Mouse (Mus musculus) hindbrain, embryonic 15.5 days (tissue): ENCODE measurements around the gene Atp5d. TPM values are rescaled to one million over a fixed set of nuclear protein-coding genes. Genes with fewer than 3 reads are reported as not detected.

Source experiments
- ATAC-seq: fragments of 200-750 bp; cut with Nextera tagmentation; 2 replicates; pipeline ENCODE4 v1.8.0; 2017; ENCODE audit warnings: low read depth, moderate number of reproducible peaks, moderate TSS enrichment; ENCODE audit not compliant: low FRiP score
- H3K27ac ChIP-seq: fragments of 300-500 bp; sonication (generic); replicated peaks from 2 replicates; pipeline ENCODE4 v1.5.1; 2015; ENCODE audit warnings: mild to moderate bottlenecking, inconsistent platforms
- H3K27me3 ChIP-seq: fragments of 300-500 bp; sonication (generic); 2 replicates; pipeline ENCODE4 v1.6.1; 2015; ENCODE audit warnings: control low read depth, inconsistent platforms
- H3K36me3 ChIP-seq: fragments of 300-500 bp; sonication (generic); 2 replicates; pipeline ENCODE4 v1.6.1; 2015; ENCODE audit warnings: control low read depth, inconsistent platforms
- H3K4me1 ChIP-seq: fragments of 300-500 bp; sonication (generic); replicated peaks from 2 replicates; pipeline ENCODE4 v1.6.1; 2015; ENCODE audit warnings: control low read depth, inconsistent platforms
- H3K4me2 ChIP-seq: fragments of 300-500 bp; sonication (generic); 2 replicates; pipeline ENCODE4 v1.6.1; 2015; ENCODE audit warnings: moderate library complexity, mild to moderate bottlenecking, inconsistent platforms
- H3K4me3 ChIP-seq: fragments of 300-500 bp; sonication (generic); 2 replicates; pipeline ENCODE4 v1.5.1; 2015; ENCODE audit warnings: mild to moderate bottlenecking, inconsistent platforms
- H3K9ac ChIP-seq: fragments of 300-500 bp; sonication (generic); 2 replicates; pipeline ENCODE4 v1.6.1; 2015; ENCODE audit warnings: inconsistent platforms
- H3K9me3 ChIP-seq: fragments of 300-500 bp; sonication (generic); 2 replicates; pipeline ENCODE4 v1.6.1; 2016; ENCODE audit warnings: control low read depth, inconsistent platforms
- WGBS: fragments of 180-500 bp; shearing (Covaris S2); methylation state at CpG from one replicate; pipeline ENCODE4 v1.1.7; 2015; 5-methylcytosine and 5-hydroxymethylcytosine counted together
- polyA plus RNA-seq: library from polyadenylated mRNA; unstranded; fragments of >200 nt; fragmentation: Nextera tagmentation; extraction: Ambion mirVana; gene quantifications from 2 replicates; pipeline ENCODE4 v1.2.1, GENCODE M21; 2015

Atp5d gene
- polyA plus RNA-seq, 1 experiment from 2014 or later = 517 TPM

DNA sequence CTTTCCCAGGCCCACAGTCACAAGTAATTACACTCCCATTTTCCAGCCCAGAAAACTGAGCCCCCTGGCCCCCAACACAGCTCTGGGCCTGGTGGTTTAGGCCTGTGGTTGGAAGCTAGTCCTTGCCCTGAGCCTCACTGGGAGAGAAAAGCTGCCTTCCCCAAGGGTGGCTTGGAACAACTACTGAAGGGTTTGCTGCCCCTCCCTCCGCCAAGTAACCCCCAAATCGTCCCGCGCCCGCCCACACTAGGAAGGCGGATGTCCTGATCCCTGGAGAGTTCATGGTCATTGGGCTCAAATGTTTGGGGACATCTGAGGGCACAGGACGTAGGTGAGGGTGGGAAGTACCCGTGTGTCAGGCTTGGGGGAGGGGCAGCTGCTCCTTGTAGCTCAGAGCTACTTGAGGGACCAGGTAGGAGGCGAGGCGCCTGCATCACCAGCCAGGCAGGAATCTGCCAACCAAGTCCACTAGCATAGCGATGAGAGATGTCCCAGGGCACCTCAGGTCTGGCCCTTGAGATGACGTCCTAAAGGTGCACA, 20.7 kb downstream of the Atp5d start:
- Histone ChIP-seq H3K36me3 (peaks cover 36% of the 10 kb centered on the region), H3K4me2 (peak overlapping the region; percentile 72), H3K4me3 (peak overlapping the region; percentile 45), H3K27ac (peak overlapping the region; percentile 90), H3K27me3 (no peaks in the 10 kb centered on the region), H3K9me3 (no peaks in the 10 kb centered on the region), H3K4me1 (peaks cover 74% of the 10 kb centered on the region), H3K9ac (peak overlapping the region; percentile 45)
- WGBS = 10% methylated on average over 12 of the region's 12 CpGs
- peak; percentile 0; the same call in 1 of the 2 replicates for ATAC-seq

DNA sequence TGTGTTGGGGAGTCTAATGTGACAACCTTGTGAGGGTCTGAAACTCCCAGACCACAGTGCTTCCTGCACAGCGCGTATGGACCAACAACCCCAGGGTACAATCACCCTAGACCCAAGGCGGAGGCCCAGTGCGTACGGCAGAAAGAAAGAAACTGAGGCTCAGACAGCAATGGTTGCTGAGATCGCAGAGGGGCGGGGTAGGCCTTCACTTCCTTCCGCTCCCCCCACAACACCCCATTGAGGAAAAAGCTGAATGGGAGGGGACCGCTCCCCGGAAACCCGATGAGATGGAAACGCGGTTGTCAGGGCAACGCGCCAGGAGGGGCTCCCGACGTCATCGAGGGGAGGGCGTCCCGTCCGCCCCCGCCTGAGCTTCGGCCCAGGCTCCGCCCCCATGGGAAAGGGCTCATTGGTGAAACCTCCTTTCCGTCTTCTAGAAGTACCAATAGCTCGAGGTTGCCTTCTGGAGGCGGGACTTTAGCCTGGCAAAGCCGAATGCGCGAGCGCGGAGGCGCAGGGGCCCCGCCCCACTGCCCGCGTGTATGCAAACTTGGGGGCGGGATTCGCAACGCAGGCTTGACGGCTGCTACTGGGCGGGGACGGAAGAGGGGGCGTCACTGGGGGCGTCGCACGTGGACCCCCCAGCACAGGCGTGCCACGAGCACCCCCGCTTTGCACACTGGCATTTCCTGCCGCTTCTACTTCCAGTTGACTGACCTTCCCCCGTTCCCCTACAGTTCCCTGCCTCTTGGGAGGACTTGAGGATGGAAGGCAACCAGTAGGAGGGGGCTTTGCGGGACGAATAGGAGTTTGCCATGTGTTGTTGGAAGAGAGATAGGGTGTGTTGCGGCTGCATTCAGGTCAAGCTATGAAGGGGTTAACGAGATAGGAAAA, 21.4 kb downstream of the Atp5d start:
- Histone ChIP-seq H3K9me3 (no peaks in the 10 kb centered on the region), H3K9ac (peak overlapping the region; percentile 45), H3K27me3 (no peaks in the 10 kb centered on the region), H3K27ac (peak overlapping the region; percentile 90), H3K4me2 (peak overlapping the region; percentile 72), H3K4me1 (peaks cover 76% of the 10 kb centered on the region), H3K36me3 (peaks cover 28% of the 10 kb centered on the region), H3K4me3 (peak overlapping the region; percentile 45)
- peak; percentile 88 for ATAC-seq
- under 1% methylated on average over 54 of the region's 55 CpGs for WGBS

DNA sequence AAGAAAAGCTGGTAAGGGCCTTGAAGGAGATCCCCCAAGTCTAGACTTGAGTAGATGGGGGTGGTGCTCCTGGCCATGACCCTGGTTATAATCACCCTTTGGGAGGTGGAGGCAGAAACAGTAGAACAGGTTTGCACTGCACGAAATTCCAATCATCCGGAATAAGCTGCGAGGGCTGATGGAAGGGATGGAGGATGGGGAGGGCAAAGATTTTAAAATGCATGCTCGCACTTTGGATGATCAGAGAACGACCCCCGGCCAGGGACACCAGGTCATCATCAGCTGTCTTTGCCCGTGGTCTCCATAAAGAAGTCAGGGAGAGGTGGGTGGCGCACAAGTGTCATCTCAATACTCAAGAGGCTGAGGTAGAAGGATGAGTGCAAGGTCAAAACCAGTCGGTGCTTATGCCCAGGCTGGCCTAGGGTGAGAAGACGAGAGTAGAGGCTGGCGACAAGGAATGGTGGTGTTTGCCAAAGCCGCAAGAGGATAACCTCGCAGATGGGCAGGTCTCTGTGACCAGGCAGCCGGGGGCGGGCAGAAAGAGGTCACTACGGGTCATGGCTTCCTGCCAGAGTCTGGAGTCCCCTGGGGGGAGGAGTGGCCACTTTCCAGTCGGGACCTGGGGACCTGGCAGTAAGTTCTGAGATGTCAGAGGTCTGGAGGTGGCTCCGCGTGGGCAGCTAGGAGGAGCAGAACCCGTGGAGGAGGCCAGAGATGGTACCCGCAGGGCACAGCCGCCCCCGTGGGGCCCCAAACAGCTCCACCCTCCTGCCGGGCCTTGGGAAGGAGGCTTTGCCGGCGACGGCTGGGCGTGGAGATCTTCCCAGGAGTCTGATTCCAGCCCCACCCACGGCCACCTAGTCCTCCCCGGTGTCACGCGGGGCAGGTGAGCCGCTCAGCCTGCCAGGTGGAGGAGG, 22.3 kb downstream of the Atp5d start:
- peak overlapping the region; percentile 90 for H3K27ac ChIP-seq
- H3K4me1 ChIP-seq = peaks cover 74% of the 10 kb centered on the region
- no peaks in the 10 kb centered on the region for H3K27me3 ChIP-seq
- WGBS = 2% methylated on average over 33 of the region's 33 CpGs
- H3K9ac ChIP-seq = no peak overlapping the region
- H3K9me3 ChIP-seq = no peaks in the 10 kb centered on the region
- ATAC-seq = no peak
- peaks cover 19% of the 10 kb centered on the region for H3K36me3 ChIP-seq
- peak overlapping the region; percentile 45 for H3K4me3 ChIP-seq
- peak overlapping the region; percentile 72 for H3K4me2 ChIP-seq

DNA sequence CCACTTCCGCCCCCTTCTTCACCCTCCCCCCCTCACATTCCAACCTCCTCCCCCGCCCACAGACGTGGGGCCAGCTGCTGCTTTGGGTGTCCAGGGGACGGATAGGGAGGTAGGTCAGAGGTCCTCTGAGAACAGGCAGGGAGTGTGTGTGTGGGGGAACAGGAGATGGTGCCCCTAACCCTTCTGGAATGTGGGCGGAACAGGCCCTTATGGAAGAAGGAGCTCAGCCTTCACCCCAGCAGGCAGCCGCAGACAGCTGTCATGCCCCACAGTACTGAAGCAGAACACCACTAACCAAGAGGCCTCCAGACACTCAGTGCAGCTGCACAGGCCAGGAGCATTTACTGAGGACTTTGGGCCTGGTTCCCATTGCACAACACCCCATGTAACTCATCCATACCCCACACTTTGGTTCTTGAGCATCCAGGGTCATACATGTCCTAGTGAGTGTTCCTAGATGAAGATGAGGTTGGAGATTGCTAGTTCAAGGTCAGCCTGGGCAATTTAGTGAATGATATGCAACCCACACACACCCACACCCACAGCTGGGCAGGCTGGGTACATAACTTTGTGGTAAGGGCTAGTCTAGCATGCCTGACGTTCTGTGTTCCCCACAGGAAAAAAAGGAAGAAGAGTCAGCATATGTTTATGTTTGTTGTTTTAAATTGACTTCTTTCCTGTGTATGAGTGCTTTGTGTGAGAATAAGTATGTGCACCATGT, 23.2 kb downstream of the Atp5d start:
- no peak for ATAC-seq

DNA sequence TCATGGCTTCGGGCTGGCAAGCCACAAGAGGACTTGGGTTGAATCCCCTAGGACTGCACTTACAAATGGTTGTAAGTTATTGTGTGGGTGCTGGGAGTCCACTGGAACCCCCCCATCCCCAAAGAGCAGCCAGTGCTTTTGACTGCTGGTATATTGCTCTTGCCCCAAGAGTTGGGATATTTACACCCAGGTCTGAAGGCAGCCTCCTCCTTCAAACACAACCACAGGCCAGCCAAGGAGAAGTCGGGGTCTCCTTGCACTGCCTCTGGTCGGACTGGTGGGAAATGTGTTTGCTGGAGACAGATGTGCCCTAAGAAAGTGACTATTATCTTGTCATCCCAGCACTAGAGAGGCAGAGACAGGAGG, 23.8 kb downstream of the Atp5d start:
- H3K4me2 ChIP-seq = no peak overlapping the region
- ATAC-seq = no peak
- peak overlapping the region; percentile 40; the same call in 1 of the 2 replicates for H3K27ac ChIP-seq
- H3K4me1 ChIP-seq = peaks cover 76% of the 10 kb centered on the region
- H3K9me3 ChIP-seq = no peaks in the 10 kb centered on the region
- 83% methylated on average over 3 of the region's 3 CpGs for WGBS
- H3K9ac ChIP-seq = no peak overlapping the region
- H3K4me3 ChIP-seq = no peak overlapping the region
- no peaks in the 10 kb centered on the region for H3K27me3 ChIP-seq
- H3K36me3 ChIP-seq = peaks cover 4% of the 10 kb centered on the region

More for the DNA sequence above, 23.2 kb downstream of the Atp5d start:
- Histone ChIP-seq H3K4me3 (no peak overlapping the region), H3K9me3 (no peaks in the 10 kb centered on the region), H3K36me3 (peaks cover 10% of the 10 kb centered on the region), H3K4me1 (peaks cover 76% of the 10 kb centered on the region), H3K4me2 (peak overlapping the region; percentile 72), H3K9ac (no peak overlapping the region), H3K27ac (peak overlapping the region; percentile 40), H3K27me3 (no peaks in the 10 kb centered on the region)
- 13% methylated on average over 7 of the region's 7 CpGs for WGBS

DNA sequence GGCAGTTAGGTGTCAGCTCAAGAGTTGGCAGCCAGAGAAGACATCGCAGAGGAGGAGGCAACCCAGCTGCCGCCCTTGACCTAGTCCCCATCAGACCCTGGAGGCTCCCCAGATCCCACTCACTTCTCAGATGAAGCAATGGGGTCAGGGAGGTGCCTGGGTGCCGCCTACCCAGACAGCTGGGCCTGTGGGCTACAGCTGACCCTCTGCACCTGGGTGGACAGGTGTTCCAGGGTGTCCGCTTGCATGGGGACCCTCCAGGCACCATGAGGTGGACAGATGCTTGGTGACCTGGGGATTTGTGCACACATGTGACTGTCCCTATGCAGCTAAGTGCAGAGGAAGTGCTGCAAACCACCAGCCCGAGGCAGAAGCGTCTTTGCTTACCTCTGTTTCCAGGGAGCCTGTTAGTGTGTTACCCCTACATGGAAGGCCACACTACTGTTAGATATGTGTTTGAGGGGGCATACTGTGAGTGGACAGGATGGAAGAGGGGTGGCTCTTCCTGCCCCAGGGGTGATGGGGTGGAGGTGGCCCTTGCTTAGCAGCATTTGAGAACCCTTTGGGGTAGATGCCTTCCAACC, 24.4 kb downstream of the Atp5d start:
- Histone ChIP-seq H3K27me3 (no peaks in the 10 kb centered on the region), H3K4me1 (peaks cover 71% of the 10 kb centered on the region), H3K9me3 (no peaks in the 10 kb centered on the region), H3K27ac (no peak overlapping the region), H3K36me3 (no peaks in the 10 kb centered on the region), H3K9ac (no peak overlapping the region), H3K4me2 (no peak overlapping the region), H3K4me3 (no peak overlapping the region)
- no peak for ATAC-seq
- WGBS = 80% methylated on average over 6 of the region's 6 CpGs

DNA sequence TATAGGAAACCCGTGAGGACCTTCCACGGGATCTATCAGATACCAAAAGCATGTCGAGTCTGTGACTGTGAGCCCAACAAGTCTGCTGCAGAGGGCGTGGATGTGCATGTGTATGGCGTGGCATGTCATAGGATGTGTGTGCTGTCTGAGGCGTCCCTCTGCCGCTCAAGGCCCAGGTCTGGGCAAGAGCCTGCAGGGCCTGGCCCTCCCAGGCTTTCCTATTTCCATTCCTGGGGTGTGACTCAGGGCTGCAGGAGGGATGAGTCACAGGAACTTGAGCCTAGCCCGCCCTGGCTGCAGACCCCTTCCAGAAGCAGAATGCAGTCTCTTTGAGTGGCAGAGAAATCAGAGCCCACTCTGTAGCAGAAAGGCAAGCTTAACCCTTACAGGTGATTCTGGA, 25.3 kb downstream of the Atp5d start:
- peak overlapping the region; percentile 88; the same call in 1 of the 2 replicates for H3K4me2 ChIP-seq
- H3K27me3 ChIP-seq = no peaks in the 10 kb centered on the region
- H3K4me3 ChIP-seq = no peak overlapping the region
- WGBS = 80% methylated on average over 8 of the region's 8 CpGs
- H3K4me1 ChIP-seq = peaks cover 66% of the 10 kb centered on the region
- ATAC-seq = no peak
- no peak overlapping the region for H3K27ac ChIP-seq
- no peaks in the 10 kb centered on the region for H3K9me3 ChIP-seq
- no peaks in the 10 kb centered on the region for H3K36me3 ChIP-seq
- H3K9ac ChIP-seq = no peak overlapping the region

DNA sequence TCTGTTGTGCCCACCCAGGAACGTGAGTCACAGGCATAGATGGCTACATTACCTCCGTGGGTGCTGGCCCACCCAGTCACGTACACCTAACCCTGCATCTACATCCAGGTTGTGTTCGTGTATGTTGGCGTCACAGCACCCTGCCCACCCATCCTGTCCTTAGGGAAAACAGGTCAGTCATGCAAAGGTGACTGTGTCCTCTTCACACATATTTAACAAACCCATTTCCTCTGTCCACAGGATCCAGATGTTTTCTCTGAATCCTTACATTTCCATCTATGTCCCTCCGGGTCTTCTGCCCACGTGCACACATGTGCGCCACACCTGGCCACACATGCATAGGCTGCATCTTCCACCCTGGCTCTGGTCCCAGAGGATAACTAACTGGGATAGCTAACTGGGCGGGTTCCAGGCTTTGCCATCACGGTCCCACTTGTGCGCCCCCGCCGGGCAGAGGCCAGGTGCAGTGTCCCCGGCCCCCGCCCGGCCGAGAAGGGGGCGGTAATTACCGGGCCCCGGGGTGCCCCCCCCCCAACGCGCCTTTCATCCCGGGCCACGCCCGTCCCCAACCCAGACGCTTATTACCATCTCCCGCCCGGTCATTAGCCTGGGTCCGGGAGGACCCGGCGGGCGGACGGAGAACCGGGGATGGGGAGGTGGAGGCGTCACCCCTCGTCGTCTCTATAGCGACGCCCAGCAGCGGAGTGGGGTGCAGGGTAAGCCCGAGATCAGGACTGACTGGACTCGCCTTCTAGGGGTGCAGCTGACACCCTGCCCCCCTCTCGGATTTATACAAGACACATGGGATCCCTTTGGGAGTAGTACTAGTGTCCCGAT, 25.9 kb downstream of the Atp5d start:
- Histone ChIP-seq H3K4me1 (peaks cover 66% of the 10 kb centered on the region), H3K9ac (peak overlapping the region; percentile 60), H3K4me3 (peak overlapping the region; percentile 43), H3K4me2 (peak overlapping the region; percentile 88), H3K9me3 (no peaks in the 10 kb centered on the region), H3K27ac (peak overlapping the region; percentile 88), H3K36me3 (no peaks in the 10 kb centered on the region), H3K27me3 (no peaks in the 10 kb centered on the region)
- 9% methylated on average over 43 of the region's 44 CpGs for WGBS
- ATAC-seq = peak; percentile 4

DNA sequence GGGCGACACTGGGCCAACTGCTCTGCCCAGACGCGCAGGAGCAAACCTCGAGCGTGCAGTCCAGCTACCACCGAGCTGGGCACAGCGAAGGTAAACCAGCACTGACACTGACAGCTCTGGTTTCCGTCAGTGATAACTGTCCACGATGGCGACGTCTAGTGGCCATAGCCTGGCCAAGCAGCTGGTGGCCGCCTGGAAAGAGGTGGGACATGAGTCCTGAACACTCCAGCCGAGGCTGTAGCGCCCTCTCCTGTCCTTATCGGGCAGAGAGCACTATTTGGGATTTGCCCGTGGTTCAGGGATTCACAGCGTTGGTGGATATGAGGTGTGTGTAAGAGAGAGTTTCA, 26.5 kb downstream of the Atp5d start:
- WGBS = under 1% methylated on average over 17 of the region's 17 CpGs
- Histone ChIP-seq H3K4me1 (peaks cover 69% of the 10 kb centered on the region), H3K27ac (peak overlapping the region; percentile 88)

DNA sequence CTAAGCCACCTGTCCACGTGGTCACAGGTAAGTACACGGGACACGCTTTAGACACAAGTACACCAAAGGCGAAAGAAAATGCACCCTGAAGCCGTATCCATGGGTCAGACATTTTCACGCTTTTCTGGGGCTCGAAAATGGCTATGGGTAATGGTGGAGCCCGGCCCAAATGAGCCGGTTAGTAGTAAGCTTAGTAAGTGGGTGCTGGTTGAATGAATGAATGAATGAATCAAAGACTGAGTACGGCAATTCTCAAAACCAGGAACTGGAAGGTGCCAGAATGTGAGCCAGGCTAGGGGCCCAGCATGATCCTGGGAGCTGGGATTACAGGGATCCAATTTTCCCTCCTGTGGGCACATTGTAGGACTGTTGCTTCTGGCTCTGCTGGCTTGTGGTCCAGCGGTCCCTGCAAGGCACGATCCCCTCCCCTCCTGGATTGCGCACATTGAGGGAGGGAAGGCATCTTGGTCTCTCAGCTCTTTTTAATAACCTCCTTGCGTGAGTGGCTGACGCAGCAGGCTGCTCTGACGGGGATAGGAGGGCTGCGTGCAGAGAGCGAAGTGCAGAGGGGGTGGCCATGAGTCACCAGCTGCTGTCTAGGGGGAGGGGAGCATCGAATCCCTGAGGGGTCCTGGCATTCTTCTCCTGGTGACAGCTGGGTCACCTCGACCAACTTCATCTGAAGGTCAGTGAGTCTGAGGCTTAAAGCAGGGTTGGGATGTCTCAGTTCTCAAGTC, 27.1 kb downstream of the Atp5d start, which contains the start of gene Cirbp:
Gene Cirbp (plus strand): TSS at position 594 of the 737 bp plus-strand sequence.
- 10% methylated on average over 20 of the region's 20 CpGs for WGBS
- H3K27me3 ChIP-seq = no peaks in the 10 kb centered on the region
- peak within 1 kb of the TSS; percentile 99 for H3K27ac ChIP-seq
- peak within 1 kb of the TSS; percentile 88 for H3K4me2 ChIP-seq
- ATAC-seq = no peak
- peaks cover 7% of the 10 kb centered on the region for H3K36me3 ChIP-seq
- H3K9me3 ChIP-seq = no peaks in the 10 kb centered on the region
- peak within 1 kb of the TSS; percentile 80 for H3K4me3 ChIP-seq
- H3K4me1 ChIP-seq = peaks cover 67% of the 10 kb centered on the region
- H3K9ac ChIP-seq = peak within 1 kb of the TSS; percentile 60

More for the DNA sequence above, 26.5 kb downstream of the Atp5d start:
- H3K4me2 ChIP-seq = peak overlapping the region; percentile 88
- no peaks in the 10 kb centered on the region for H3K9me3 ChIP-seq
- peaks cover 1% of the 10 kb centered on the region for H3K36me3 ChIP-seq
- no peaks in the 10 kb centered on the region for H3K27me3 ChIP-seq
- ATAC-seq = peak; percentile 49
- peak overlapping the region; percentile 60 for H3K9ac ChIP-seq
- H3K4me3 ChIP-seq = peak overlapping the region; percentile 43
